Mouse (Mus musculus) hindbrain, embryonic 13.5 days (tissue): ENCODE measurements around the gene B3galt4. TPM values are rescaled to one million over a fixed set of nuclear protein-coding genes. Genes with fewer than 3 reads are reported as not detected.
A peak's percentile ranks its signal among the peaks of the same experiment; 100 is the strongest.

Source experiments
- ATAC-seq: fragments of 200-750 bp; cut with Nextera tagmentation; 2 replicates; pipeline ENCODE4 v1.8.0; 2017; ENCODE audit warnings: moderate TSS enrichment; ENCODE audit not compliant: low FRiP score
- H3K27ac ChIP-seq: fragments of 300-500 bp; sonication (generic); 2 replicates; pipeline ENCODE4 v1.5.1; 2015; ENCODE audit warnings: inconsistent platforms, mild to moderate bottlenecking, moderate library complexity
- H3K27me3 ChIP-seq: fragments of 300-500 bp; sonication (generic); 2 replicates; pipeline ENCODE4 v1.6.1; 2015; ENCODE audit warnings: mild to moderate bottlenecking, inconsistent platforms
- H3K36me3 ChIP-seq: fragments of 300-500 bp; sonication (generic); 2 replicates; pipeline ENCODE4 v1.6.1; 2015; ENCODE audit warnings: mild to moderate bottlenecking, inconsistent platforms
- H3K4me1 ChIP-seq: fragments of 300-500 bp; sonication (generic); replicated peaks from 2 replicates; pipeline ENCODE4 v1.6.1; 2015; ENCODE audit warnings: inconsistent platforms
- H3K4me2 ChIP-seq: fragments of 300-500 bp; sonication (generic); 2 replicates; pipeline ENCODE4 v1.6.1; 2015; ENCODE audit warnings: inconsistent platforms, mild to moderate bottlenecking, moderate library complexity
- H3K4me3 ChIP-seq: fragments of 300-500 bp; sonication (generic); 2 replicates; pipeline ENCODE4 v1.5.1; 2015; ENCODE audit warnings: mild to moderate bottlenecking, inconsistent platforms
- H3K9ac ChIP-seq: fragments of 300-500 bp; sonication (generic); 2 replicates; pipeline ENCODE4 v1.6.1; 2015; ENCODE audit warnings: mild to moderate bottlenecking, inconsistent platforms
- H3K9me3 ChIP-seq: fragments of 300-500 bp; sonication (generic); 2 replicates; pipeline ENCODE4 v1.6.1; 2016; ENCODE audit warnings: inconsistent platforms
- WGBS: fragments of 180-500 bp; shearing (Covaris S2); methylation state at CpG from one replicate; pipeline ENCODE4 v1.1.7; 2015; 5-methylcytosine and 5-hydroxymethylcytosine counted together
- polyA plus RNA-seq: library from polyadenylated mRNA; unstranded; fragments of >200 nt; fragmentation: Nextera tagmentation; extraction: Ambion mirVana; gene quantifications from 2 replicates; pipeline ENCODE4 v1.2.1, GENCODE M21; 2015

B3galt4 gene
- polyA plus RNA-seq, 1 experiment from 2014 or later: 12.2 TPM

DNA sequence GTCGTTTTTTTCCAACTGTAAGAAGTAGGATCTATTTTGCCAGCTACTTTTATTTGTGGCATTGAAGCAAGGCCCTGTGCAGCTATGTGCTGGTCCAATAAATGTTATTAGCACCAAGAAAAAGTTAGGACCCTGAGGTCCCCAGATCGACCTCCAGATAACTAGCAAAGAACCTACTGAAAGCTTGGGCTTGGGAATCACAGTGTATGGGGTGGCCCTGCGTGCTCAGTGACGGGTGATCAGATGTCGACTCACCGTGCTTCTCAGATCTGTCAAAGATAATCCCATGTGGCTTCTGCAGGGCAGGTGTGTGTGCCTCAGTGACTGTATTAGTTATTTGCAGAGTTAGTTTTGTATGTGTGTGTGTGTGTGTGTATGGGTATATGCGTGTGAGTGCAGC is 29.9 kb downstream of the B3galt4 start:
- 86% methylated on average over 7 of the region's 7 CpGs for WGBS
- H3K9me3 ChIP-seq: no peaks in the 10 kb centered on the region
- peaks cover 51% of the 10 kb centered on the region for H3K4me1 ChIP-seq
- H3K9ac ChIP-seq: no peak overlapping the region
- no peak overlapping the region for H3K4me2 ChIP-seq
- peaks cover 14% of the 10 kb centered on the region for H3K27me3 ChIP-seq
- H3K36me3 ChIP-seq: peaks cover 25% of the 10 kb centered on the region
- H3K27ac ChIP-seq: no peak overlapping the region
- H3K4me3 ChIP-seq: no peak overlapping the region
- no peak for ATAC-seq

DNA sequence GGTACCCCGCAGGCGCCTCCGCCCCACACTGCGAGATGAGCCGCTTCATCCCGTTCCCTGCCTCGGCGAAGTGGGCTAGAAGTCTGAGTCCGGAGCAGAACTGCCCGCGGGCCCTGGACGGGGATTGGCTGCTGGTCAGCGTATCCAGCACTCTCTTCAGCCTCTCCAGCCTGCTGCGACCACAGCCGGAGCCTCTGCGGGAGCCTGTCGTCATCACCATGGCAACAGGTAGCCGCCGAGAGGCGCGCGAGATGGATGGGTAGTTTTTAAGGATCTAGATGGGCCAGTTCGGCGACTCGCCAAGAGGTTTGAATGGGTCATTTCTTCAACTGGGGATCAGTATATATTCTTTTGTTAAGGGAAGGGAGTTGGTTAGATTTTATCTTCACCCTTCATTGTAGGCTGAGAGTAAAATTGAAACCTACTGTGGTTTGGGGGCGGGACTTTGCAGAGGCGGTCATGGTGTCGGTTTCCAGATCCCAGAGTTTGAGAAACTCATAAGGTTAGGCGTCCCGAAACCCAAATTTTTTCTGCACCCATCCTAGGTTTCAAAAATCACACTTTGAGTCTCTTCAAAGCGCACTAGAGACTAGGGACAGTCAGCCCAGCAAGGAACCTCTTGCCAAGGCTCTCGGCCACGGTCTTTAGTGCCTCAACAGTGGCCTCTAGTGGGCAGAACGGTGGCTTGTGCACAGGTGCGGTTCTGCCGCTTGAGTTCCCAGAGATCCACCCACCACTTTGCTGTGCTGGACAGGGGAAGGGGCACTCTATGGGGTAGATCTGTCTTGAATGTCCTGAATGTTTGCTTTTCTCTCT is 30.8 kb downstream of the B3galt4 start:
- H3K4me2 ChIP-seq: peak overlapping the region; percentile 73
- peaks cover 51% of the 10 kb centered on the region for H3K4me1 ChIP-seq
- H3K27ac ChIP-seq: peak overlapping the region; percentile 62
- peaks cover 17% of the 10 kb centered on the region for H3K36me3 ChIP-seq
- H3K9ac ChIP-seq: peak overlapping the region; percentile 74
- peaks cover 14% of the 10 kb centered on the region for H3K27me3 ChIP-seq
- under 1% methylated on average over 36 of the region's 36 CpGs for WGBS
- peak overlapping the region; percentile 45 for H3K4me3 ChIP-seq
- ATAC-seq: no peak
- no peaks in the 10 kb centered on the region for H3K9me3 ChIP-seq

DNA sequence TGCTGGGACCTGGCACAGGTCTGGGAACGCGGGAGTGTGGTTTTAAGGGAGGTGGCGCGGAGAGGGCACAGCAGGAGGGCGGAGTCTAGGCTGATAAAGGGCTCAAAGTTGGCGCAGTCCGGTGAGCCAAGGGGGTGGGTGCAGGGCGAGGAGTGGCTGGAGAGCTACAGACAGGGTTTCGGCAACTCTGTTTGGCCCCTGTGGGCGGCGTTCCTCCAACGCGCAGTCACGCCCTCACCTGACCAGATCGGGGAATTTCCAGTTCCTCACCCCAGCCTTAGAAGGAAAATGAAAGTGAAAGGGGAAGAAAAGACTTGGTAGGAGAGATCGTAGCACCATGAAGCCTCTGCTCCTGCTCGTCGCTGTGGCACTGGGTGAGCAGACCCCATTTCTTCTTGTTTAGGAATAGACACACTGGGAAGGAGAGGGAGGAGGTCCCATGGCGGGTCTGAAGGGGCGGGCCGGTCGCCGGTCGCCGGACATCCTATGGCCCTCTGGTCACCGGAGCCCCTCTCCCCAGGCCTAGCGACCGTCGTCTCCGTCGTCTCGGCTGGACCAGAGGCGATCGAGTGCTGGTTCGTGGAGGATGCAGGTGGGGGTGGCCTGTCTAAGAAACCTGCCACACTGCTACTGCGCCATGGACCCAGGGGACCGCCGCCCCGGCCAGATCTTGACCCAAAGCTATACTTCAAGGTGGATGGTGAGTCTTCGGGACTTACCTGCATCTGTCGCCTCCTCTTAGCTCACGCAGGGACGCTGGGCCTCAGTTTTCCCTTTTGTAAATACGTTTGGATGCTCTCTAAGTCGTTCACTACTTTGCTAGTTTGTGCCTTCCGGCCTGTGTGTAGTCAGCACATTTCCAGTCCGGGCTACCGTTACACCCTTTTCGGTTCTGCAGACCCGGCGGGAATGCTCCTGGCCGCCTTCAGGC is 31.7 kb downstream of the B3galt4 start:
- H3K27me3 ChIP-seq: peaks cover 14% of the 10 kb centered on the region
- peak overlapping the region; percentile 73 for H3K4me2 ChIP-seq
- H3K36me3 ChIP-seq: peaks cover 16% of the 10 kb centered on the region
- H3K9ac ChIP-seq: peak overlapping the region; percentile 74
- H3K27ac ChIP-seq: peak overlapping the region; percentile 62
- peaks cover 60% of the 10 kb centered on the region for H3K4me1 ChIP-seq
- 1% methylated on average over 50 of the region's 52 CpGs for WGBS
- H3K4me3 ChIP-seq: peak overlapping the region; percentile 45
- H3K9me3 ChIP-seq: no peaks in the 10 kb centered on the region
- no peak for ATAC-seq

DNA sequence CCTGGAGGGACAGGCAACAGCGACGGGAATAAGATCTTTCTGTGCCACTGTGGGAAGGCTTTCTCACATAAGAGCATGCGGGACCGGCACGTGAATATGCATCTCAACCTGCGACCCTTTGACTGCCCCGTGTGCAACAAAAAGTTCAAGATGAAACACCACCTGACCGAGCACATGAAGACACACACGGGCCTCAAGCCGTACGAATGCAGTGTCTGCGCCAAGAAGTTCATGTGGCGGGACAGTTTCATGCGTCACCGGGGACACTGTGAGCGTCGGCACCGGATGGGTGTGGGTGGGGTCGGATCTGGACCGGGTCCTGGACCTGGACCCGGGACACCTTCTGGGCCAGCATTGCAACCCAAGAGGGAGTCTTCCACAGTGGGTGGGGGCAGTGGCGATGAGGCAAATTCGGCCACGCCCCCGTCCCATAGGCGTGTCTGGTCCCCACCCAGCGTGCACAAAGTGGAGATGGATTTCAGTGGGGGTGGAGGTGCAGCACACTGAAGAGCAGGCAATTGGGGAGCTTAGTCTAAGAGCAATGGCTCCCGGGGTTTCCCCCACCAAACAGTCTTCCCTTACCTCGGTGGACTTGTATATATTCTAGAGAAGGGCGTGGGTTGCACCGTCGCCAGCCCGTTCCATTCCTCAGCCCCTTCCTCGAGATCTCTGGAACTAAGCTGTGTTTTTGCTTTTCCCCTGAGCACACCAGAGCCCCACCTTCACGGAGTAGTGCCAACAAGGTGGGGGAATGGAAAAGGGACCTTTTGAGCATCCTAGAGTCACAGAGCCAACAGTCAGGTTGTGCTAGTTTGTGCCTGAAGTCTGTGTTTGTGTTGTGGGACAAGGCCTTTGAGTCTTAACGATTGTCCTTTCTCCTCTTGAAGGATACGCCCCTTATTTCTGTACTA is 32.7 kb downstream of the B3galt4 start:
- no peaks in the 10 kb centered on the region for H3K9me3 ChIP-seq
- peaks cover 14% of the 10 kb centered on the region for H3K27me3 ChIP-seq
- peaks cover 69% of the 10 kb centered on the region for H3K4me1 ChIP-seq
- H3K4me3 ChIP-seq: peak overlapping the region; percentile 45
- H3K4me2 ChIP-seq: peak overlapping the region; percentile 73
- H3K36me3 ChIP-seq: peaks cover 27% of the 10 kb centered on the region
- WGBS: 59% methylated on average over 37 of the region's 37 CpGs
- ATAC-seq: no peak
- H3K9ac ChIP-seq: peak overlapping the region; percentile 74
- H3K27ac ChIP-seq: no peak overlapping the region

DNA sequence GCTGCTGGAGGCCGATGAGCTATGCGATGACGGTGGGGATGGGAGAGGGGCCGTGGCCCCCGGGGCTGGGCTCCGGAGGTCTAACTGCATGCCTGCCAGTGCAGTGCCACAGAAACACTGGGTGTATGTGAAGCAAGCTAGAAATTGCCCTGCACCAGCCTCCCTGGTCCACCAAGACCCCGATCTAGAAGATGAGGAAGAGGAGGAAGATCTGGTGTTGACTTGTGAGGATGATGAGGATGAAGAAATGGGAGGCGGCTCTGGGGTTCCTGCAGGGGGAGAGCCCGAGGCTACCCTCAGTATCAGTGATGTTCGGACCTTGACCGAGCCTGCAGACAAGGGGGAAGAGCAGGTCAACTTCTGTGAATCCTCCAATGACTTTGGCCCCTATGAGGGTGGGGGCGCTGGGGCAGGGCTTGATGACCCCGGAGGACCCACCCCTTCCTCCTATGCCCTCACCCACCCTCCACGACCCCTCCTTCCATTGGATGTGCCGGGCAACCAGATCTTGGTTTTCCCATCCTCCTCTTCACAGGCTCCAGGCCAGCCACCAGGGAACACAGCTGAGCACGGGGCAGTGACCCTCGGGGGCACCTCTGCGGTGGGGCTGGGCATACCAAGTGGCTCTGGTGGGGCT is 33.5 kb downstream of the B3galt4 start:
- Histone ChIP-seq H3K4me3 (peak overlapping the region; percentile 51; the same call in 1 of the 2 replicates), H3K9me3 (no peaks in the 10 kb centered on the region), H3K36me3 (peaks cover 34% of the 10 kb centered on the region), H3K4me1 (peaks cover 69% of the 10 kb centered on the region), H3K27me3 (peaks cover 14% of the 10 kb centered on the region), H3K4me2 (peak overlapping the region; percentile 63; the same call in 1 of the 2 replicates), H3K27ac (no peak overlapping the region), H3K9ac (peak overlapping the region; percentile 67; the same call in 1 of the 2 replicates)
- ATAC-seq: no peak
- WGBS: 85% methylated on average over 18 of the region's 18 CpGs

DNA sequence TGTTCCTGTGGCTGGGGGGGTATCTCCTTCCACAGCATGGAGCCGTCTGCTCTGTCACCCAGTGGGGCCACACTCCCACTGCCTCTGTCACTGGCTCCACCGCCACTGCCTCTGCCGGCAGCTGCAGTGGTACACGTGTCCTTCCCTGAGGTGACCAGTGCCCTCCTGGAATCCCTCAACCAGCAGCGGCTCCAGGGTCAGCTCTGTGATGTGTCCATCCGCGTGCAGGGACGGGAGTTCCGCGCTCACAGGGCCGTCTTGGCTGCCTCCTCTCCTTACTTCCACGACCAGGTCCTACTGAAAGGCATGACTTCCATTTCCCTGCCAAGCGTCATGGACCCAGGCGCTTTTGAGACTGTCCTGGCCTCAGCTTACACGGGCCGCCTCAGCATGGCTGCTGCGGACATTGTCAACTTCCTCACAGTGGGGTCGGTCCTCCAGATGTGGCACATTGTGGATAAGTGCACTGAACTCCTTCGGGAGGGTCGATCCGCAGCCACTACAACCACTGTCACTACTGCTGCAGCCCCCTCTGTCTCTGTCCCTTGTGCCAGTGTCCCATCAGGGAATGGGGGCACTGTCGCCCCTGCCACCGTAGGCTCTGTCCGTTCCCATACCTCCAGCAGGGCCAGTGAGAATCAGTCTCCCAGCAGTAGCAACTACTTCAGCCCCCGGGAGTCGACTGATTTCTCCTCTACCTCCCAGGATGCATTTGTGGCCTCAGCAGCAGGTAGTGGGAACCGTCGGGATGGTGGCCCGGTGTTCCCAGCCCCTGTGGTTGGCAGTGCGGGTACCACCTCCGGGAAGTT is 34.2 kb downstream of the B3galt4 start:
- H3K27me3 ChIP-seq: peaks cover 14% of the 10 kb centered on the region

DNA sequence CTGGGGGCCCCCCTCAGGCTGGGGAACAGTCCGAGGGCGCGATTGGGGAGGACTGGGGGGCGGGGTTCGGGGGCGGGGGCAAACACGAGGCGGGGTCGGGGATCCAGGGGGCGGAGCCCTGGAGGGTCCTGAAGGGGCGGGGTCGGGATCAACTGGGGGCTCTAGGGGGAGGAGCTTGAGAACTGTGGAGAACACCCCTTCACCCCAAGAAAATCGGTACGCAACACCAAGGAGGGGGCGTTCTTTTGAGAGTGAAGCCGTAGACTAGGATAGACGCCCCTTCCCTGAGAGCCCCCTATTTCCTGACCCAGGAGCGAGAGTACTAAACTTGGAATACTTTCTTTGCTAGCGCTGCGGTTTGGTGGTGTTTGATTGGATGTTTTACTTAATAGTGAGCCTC is 35.0 kb downstream of the B3galt4 start:
- ATAC-seq: peak; percentile 36
- Histone ChIP-seq H3K9me3 (no peaks in the 10 kb centered on the region), H3K27ac (peak overlapping the region; percentile 83), H3K9ac (peak overlapping the region; percentile 67), H3K4me1 (peaks cover 78% of the 10 kb centered on the region), H3K27me3 (peaks cover 14% of the 10 kb centered on the region), H3K4me3 (peak overlapping the region; percentile 51), H3K4me2 (peak overlapping the region; percentile 63), H3K36me3 (peaks cover 48% of the 10 kb centered on the region)
- WGBS: under 1% methylated on average over 15 of the region's 20 CpGs

More for the DNA sequence above, 34.2 kb downstream of the B3galt4 start:
- peak overlapping the region; percentile 63 for H3K4me2 ChIP-seq
- ATAC-seq: no peak
- WGBS: 74% methylated on average over 31 of the region's 31 CpGs
- no peaks in the 10 kb centered on the region for H3K9me3 ChIP-seq
- no peak overlapping the region for H3K27ac ChIP-seq
- H3K4me3 ChIP-seq: peak overlapping the region; percentile 51
- H3K36me3 ChIP-seq: peaks cover 40% of the 10 kb centered on the region
- peak overlapping the region; percentile 67 for H3K9ac ChIP-seq
- H3K4me1 ChIP-seq: peaks cover 73% of the 10 kb centered on the region

DNA sequence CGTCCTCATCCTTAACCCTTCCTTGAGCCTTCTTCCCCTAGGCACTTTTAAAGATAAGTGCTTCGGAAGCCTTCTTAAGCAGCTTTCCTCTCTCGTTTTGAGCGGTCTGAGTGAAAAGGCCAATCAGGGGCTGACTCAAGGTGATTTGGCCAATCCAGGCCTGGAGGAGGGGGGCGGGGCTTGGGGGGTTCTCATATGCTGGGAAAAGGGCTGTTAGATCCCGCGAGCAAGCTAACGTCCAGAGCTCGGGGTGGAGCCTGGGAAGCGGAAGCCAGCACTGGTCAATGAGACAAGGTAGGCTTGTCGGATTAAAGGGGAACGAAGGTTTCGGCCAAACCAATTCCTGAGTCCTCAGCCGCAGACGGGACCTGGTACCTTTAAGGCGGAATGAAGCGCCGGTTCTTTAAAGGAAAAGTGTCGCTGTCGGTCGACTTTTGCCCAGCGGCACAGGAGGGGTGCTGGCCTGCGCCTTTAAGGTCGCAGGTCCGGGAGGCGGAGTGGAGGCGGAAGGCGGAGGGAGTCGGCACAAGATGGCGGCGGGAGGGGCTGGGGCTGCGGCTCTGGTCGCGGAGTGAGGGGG is 35.5 kb downstream of the B3galt4 start, which contains the start of the genes Tapbp and Zbtb22:
Tapbp (plus strand) TSS at position 229 of the 580 bp plus-strand sequence.
Zbtb22 (plus strand) TSS at position 234 of the 580 bp plus-strand sequence.
- no peaks in the 10 kb centered on the region for H3K9me3 ChIP-seq

DNA sequence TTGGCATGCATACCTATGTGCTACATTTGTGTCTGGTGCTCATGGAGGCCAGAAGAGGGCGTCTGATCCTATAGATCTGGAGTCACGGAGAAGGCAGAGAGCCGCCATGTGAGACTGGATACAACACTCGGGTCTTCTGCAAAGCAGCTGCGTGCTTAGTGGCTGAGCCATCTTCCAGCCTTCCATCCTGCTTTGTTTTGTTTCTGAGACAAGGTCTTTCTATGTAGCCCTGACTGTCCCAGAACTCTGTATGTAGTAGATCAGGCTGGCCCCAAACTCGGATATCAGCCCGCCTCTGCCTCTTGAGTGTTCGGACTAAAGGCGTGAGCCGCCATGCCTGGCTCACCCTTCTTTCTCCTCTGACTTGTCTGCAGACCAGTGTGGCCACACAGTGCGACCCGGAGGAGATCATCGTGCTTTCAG is 36.3 kb downstream of the B3galt4 start:
- Histone ChIP-seq H3K27me3 (peaks cover 14% of the 10 kb centered on the region), H3K36me3 (peaks cover 55% of the 10 kb centered on the region), H3K4me1 (peaks cover 78% of the 10 kb centered on the region), H3K4me3 (peak overlapping the region; percentile 51), H3K27ac (no peak overlapping the region), H3K9me3 (no peaks in the 10 kb centered on the region), H3K4me2 (peak overlapping the region; percentile 63), H3K9ac (peak overlapping the region; percentile 67)
- no peak for ATAC-seq
- 68% methylated on average over 13 of the region's 13 CpGs for WGBS

More for the DNA sequence above, 35.5 kb downstream of the B3galt4 start, which contains the start of the genes Tapbp and Zbtb22:
- peak; percentile 91 for ATAC-seq
- peaks cover 78% of the 10 kb centered on the region for H3K4me1 ChIP-seq
- peaks cover 14% of the 10 kb centered on the region for H3K27me3 ChIP-seq
- WGBS: under 1% methylated on average over 30 of the region's 34 CpGs
- H3K9ac ChIP-seq: peak within 1 kb of the TSS; percentile 67
- H3K4me2 ChIP-seq: peak within 1 kb of the TSS; percentile 63
- peak within 1 kb of the TSS; percentile 83 for H3K27ac ChIP-seq
- peak within 1 kb of the TSS; percentile 51 for H3K4me3 ChIP-seq
- peaks cover 53% of the 10 kb centered on the region for H3K36me3 ChIP-seq

DNA sequence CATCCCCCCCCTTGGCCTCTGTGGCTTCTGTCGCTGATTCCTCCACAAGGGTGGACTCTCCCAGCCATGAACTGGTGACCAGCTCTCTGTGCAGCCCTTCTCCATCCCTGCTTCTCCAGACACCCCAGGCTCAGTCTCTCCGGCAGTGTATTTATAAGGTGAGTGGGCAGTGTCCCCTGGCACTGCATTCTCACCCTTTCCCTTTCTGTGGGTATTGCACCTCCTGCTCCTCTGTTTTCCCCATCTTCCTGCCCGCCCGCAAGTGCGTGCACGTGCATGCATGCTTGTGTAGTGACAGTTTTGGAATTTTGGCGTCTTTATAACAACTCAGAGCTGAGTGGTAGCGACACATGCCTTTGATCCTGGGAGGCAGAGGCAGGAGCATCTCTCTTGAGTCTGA is 37.4 kb downstream of the B3galt4 start:
- peaks cover 55% of the 10 kb centered on the region for H3K36me3 ChIP-seq
- no peak overlapping the region for H3K4me2 ChIP-seq
- H3K9ac ChIP-seq: 0 out of 2 replicates have a peak overlapping the region, but pooled peaks have one; percentile 35
- ATAC-seq: no peak
- H3K27me3 ChIP-seq: peaks cover 11% of the 10 kb centered on the region
- 97% methylated on average over 8 of the region's 8 CpGs for WGBS
- peaks cover 70% of the 10 kb centered on the region for H3K4me1 ChIP-seq
- no peak overlapping the region for H3K4me3 ChIP-seq
- no peak overlapping the region for H3K27ac ChIP-seq
- no peaks in the 10 kb centered on the region for H3K9me3 ChIP-seq
